Mouse (Mus musculus): ENCODE measurements around the gene Adh1. TPM values are rescaled to one million over a fixed set of nuclear protein-coding genes. Genes with fewer than 3 reads are reported as not detected.

Adh1 gene
- polyA plus RNA-seq, 1 experiment: 0.11 TPM

GRCm38 (mm10) chr3:138239461-138239860 is 21.3 kb upstream of the Adh1 start:
- Histone ChIP-seq H3K9me3 (no peaks in the 10 kb centered on the region), H3K27me3 (replicated peaks) (peaks cover 9% of the 10 kb centered on the region), H3K4me1 (peaks cover 6% of the 10 kb centered on the region; the same call in 1 of the 2 replicates), H3K36me3 (replicated peaks; ENCODE audit: low read length) (no peaks in the 10 kb centered on the region), H3K4me3 (replicated peaks) (no peak overlapping the region)
- no peak for TF ChIP-seq FLI1 (IDR thresholded peaks at IDR 0.05; ENCODE audit: low read length)
- no peak for TF ChIP-seq GATA1 (IDR thresholded peaks at IDR 0.05; ENCODE audit: borderline replicate concordance, low read length)

GRCm38 (mm10) chr3:138240411-138240810 is 20.4 kb upstream of the Adh1 start:
- H3K4me1 ChIP-seq: peaks cover 6% of the 10 kb centered on the region; the same call in 1 of the 2 replicates
- H3K9me3 ChIP-seq: no peaks in the 10 kb centered on the region
- no peak overlapping the region for H3K4me3 ChIP-seq (replicated peaks)
- H3K27me3 ChIP-seq (replicated peaks): peaks cover 7% of the 10 kb centered on the region
- TF ChIP-seq GATA1 (IDR thresholded peaks at IDR 0.05; ENCODE audit: borderline replicate concordance, low read length): no peak
- TF ChIP-seq FLI1 (IDR thresholded peaks at IDR 0.05; ENCODE audit: low read length): no peak
- H3K36me3 ChIP-seq (replicated peaks; ENCODE audit: low read length): no peaks in the 10 kb centered on the region

- peaks cover 7% of the 10 kb centered on the region for H3K27me3 ChIP-seq (replicated peaks)
- TF ChIP-seq GATA1 (IDR thresholded peaks at IDR 0.05; ENCODE audit: borderline replicate concordance, low read length) (no peak), FLI1 (IDR thresholded peaks at IDR 0.05; ENCODE audit: low read length) (no peak)
- no peaks in the 10 kb centered on the region for H3K9me3 ChIP-seq
- no peaks in the 10 kb centered on the region for H3K36me3 ChIP-seq (replicated peaks; ENCODE audit: low read length)
- H3K4me1 ChIP-seq: peaks cover 6% of the 10 kb centered on the region; the same call in 1 of the 2 replicates
- no peak overlapping the region for H3K4me3 ChIP-seq (replicated peaks)
These were observed 19.8 kb upstream of the Adh1 start for GRCm38 (mm10) chr3:138240942-138241341.

- peaks cover 7% of the 10 kb centered on the region for H3K27me3 ChIP-seq (replicated peaks)
- H3K9me3 ChIP-seq: no peaks in the 10 kb centered on the region
- H3K4me1 ChIP-seq: peaks cover 6% of the 10 kb centered on the region; the same call in 1 of the 2 replicates
- H3K4me3 ChIP-seq (replicated peaks): no peak overlapping the region
- TF ChIP-seq GATA1 (IDR thresholded peaks at IDR 0.05; ENCODE audit: borderline replicate concordance, low read length): no peak
- no peak for TF ChIP-seq FLI1 (IDR thresholded peaks at IDR 0.05; ENCODE audit: low read length)
- no peaks in the 10 kb centered on the region for H3K36me3 ChIP-seq (replicated peaks; ENCODE audit: low read length)
These were observed 19.4 kb upstream of the Adh1 start for GRCm38 (mm10) chr3:138241371-138241770.

GRCm38 (mm10) chr3:138242021-138242726 is 18.6 kb upstream of the Adh1 start:
- peaks cover 9% of the 10 kb centered on the region for H3K27me3 ChIP-seq (replicated peaks)
- H3K36me3 ChIP-seq (replicated peaks; ENCODE audit: low read length): no peaks in the 10 kb centered on the region
- no peak overlapping the region for H3K4me3 ChIP-seq (replicated peaks)
- H3K9me3 ChIP-seq: no peaks in the 10 kb centered on the region
- H3K4me1 ChIP-seq: peaks cover 6% of the 10 kb centered on the region; the same call in 1 of the 2 replicates
- no peak for TF ChIP-seq FLI1 (IDR thresholded peaks at IDR 0.05; ENCODE audit: low read length)
- no peak for TF ChIP-seq GATA1 (IDR thresholded peaks at IDR 0.05; ENCODE audit: borderline replicate concordance, low read length)

- peaks cover 2% of the 10 kb centered on the region; the same call in 1 of the 2 replicates for H3K4me1 ChIP-seq
- H3K36me3 ChIP-seq (replicated peaks; ENCODE audit: low read length): no peaks in the 10 kb centered on the region
- no peaks in the 10 kb centered on the region for H3K9me3 ChIP-seq
- TF ChIP-seq GATA1 (IDR thresholded peaks at IDR 0.05; ENCODE audit: borderline replicate concordance, low read length): no peak
- H3K4me3 ChIP-seq (replicated peaks): no peak overlapping the region
- H3K27me3 ChIP-seq (replicated peaks): peaks cover 10% of the 10 kb centered on the region
These were observed 17.9 kb upstream of the Adh1 start for GRCm38 (mm10) chr3:138242933-138243332.

- Histone ChIP-seq H3K4me3 (replicated peaks) (no peak overlapping the region), H3K27me3 (replicated peaks) (peaks cover 10% of the 10 kb centered on the region), H3K9me3 (no peaks in the 10 kb centered on the region), H3K4me1 (no peaks in the 10 kb centered on the region), H3K36me3 (replicated peaks; ENCODE audit: low read length) (no peaks in the 10 kb centered on the region)
- TF ChIP-seq FLI1 (IDR thresholded peaks at IDR 0.05; ENCODE audit: low read length) (no peak), GATA1 (IDR thresholded peaks at IDR 0.05; ENCODE audit: borderline replicate concordance, low read length) (no peak)
These were observed 16.4 kb upstream of the Adh1 start for GRCm38 (mm10) chr3:138244338-138244874.

- H3K4me1 ChIP-seq: no peaks in the 10 kb centered on the region
- peaks cover 10% of the 10 kb centered on the region for H3K27me3 ChIP-seq (replicated peaks)
- no peaks in the 10 kb centered on the region for H3K9me3 ChIP-seq
- H3K4me3 ChIP-seq (replicated peaks): no peak overlapping the region
- TF ChIP-seq FLI1 (IDR thresholded peaks at IDR 0.05; ENCODE audit: low read length) (no peak), GATA1 (IDR thresholded peaks at IDR 0.05; ENCODE audit: borderline replicate concordance, low read length) (no peak)
- no peaks in the 10 kb centered on the region for H3K36me3 ChIP-seq (replicated peaks; ENCODE audit: low read length)
These were observed 14.2 kb upstream of the Adh1 start for GRCm38 (mm10) chr3:138246511-138247020.

GRCm38 (mm10) chr3:138247241-138247640 is 13.6 kb upstream of the Adh1 start:
- no peaks in the 10 kb centered on the region for H3K36me3 ChIP-seq (replicated peaks; ENCODE audit: low read length)
- TF ChIP-seq GATA1 (IDR thresholded peaks at IDR 0.05; ENCODE audit: borderline replicate concordance, low read length) (no peak), FLI1 (IDR thresholded peaks at IDR 0.05; ENCODE audit: low read length) (no peak)

GRCm38 (mm10) chr3:138248011-138248410 is 12.8 kb upstream of the Adh1 start:
- TF ChIP-seq GATA1 (IDR thresholded peaks at IDR 0.05; ENCODE audit: borderline replicate concordance, low read length): no peak
- TF ChIP-seq FLI1 (IDR thresholded peaks at IDR 0.05; ENCODE audit: low read length): no peak

More at GRCm38 (mm10) chr3:138247241-138247640, 13.6 kb upstream of the Adh1 start:
- Histone ChIP-seq H3K4me1 (no peaks in the 10 kb centered on the region), H3K4me3 (replicated peaks) (no peak overlapping the region), H3K27me3 (replicated peaks) (peaks cover 8% of the 10 kb centered on the region), H3K9me3 (no peaks in the 10 kb centered on the region)

More at GRCm38 (mm10) chr3:138248011-138248410, 12.8 kb upstream of the Adh1 start:
- Histone ChIP-seq H3K36me3 (replicated peaks; ENCODE audit: low read length) (no peaks in the 10 kb centered on the region), H3K4me1 (no peaks in the 10 kb centered on the region), H3K27me3 (replicated peaks) (peaks cover 5% of the 10 kb centered on the region), H3K4me3 (replicated peaks) (no peak overlapping the region), H3K9me3 (no peaks in the 10 kb centered on the region)
